Mouse (Mus musculus): ENCODE measurements around the gene Nol10.

GRCm38 (mm10) chr12:17338338-17338737 is 9.9 kb upstream of the Nol10 start:
- TF ChIP-seq CTCF (IDR thresholded peaks at IDR 0.05; ENCODE audit: low read depth) (no peak), EP300 (IDR thresholded peaks at IDR 0.05; ENCODE audit: low read depth) (no peak)

Measured in heart, postnatal 0 days (tissue).